Mouse (Mus musculus): ENCODE results near the gene 3110082I17Rik.

3110082I17Rik gene

GRCm38 (mm10) chr5:139331742-139332141 lies 128.6 kb downstream of the 3110082I17Rik start:
- in situ Hi-C loops (cut with MboI, MseI), result loop anchor here (10.0 kb wide), 1 partner anchor 457 kb away; no protein-coding TSS in a partner anchor

- in situ Hi-C loops (cut with MboI, MseI), result loop anchor here (10.0 kb wide), 1 partner anchor 456 kb away; no protein-coding TSS in a partner anchor
Measured at GRCm38 (mm10) chr5:139330766-139331165, 129.6 kb downstream of the 3110082I17Rik start.

GRCm38 (mm10) chr5:139327634-139328020 lies 132.7 kb downstream of the 3110082I17Rik start:
- in situ Hi-C loops (cut with MboI, MseI), result no loop called here

GRCm38 (mm10) chr5:139326986-139327633 lies 133.2 kb downstream of the 3110082I17Rik start:
- in situ Hi-C loops (cut with MboI, MseI), result no loop called here

GRCm38 (mm10) chr5:139326111-139326696 lies 134.1 kb downstream of the 3110082I17Rik start:
- in situ Hi-C loops (cut with MboI, MseI), result no loop called here

GRCm38 (mm10) chr5:139325395-139325966 lies 134.8 kb downstream of the 3110082I17Rik start, which contains the start of gene Adap1:
Gene Adap1, minus strand, starts transcription at chr5:139325622.
- in situ Hi-C loops (cut with MboI, MseI), result no loop called here

- in situ Hi-C loops (cut with MboI, MseI), result no loop called here
Measured at GRCm38 (mm10) chr5:139324691-139325394, 135.5 kb downstream of the 3110082I17Rik start.

GRCm38 (mm10) chr5:139324045-139324491 lies 136.3 kb downstream of the 3110082I17Rik start:
- in situ Hi-C loops (cut with MboI, MseI), result no loop called here

- in situ Hi-C loops (cut with MboI, MseI), result no loop called here
Measured at GRCm38 (mm10) chr5:139323260-139323924, 136.9 kb downstream of the 3110082I17Rik start.

GRCm38 (mm10) chr5:139321331-139321730 lies 139.0 kb downstream of the 3110082I17Rik start:
- in situ Hi-C loops (cut with MboI, MseI), result no loop called here

GRCm38 (mm10) chr5:139320424-139320823 lies 139.9 kb downstream of the 3110082I17Rik start:
- in situ Hi-C loops (cut with MboI, MseI), result no loop called here

GRCm38 (mm10) chr5:139317751-139318504 lies 142.4 kb downstream of the 3110082I17Rik start:
- in situ Hi-C loops (cut with MboI, MseI), result loop anchor here (5.0 kb wide), 1 partner anchor 36 kb away; no protein-coding TSS in a partner anchor

- in situ Hi-C loops (cut with MboI, MseI), result loop anchor here (5.0 kb wide), 1 partner anchor 35 kb away; no protein-coding TSS in a partner anchor
Measured at GRCm38 (mm10) chr5:139316982-139317675, 143.2 kb downstream of the 3110082I17Rik start.

- in situ Hi-C loops (cut with MboI, MseI), result loop anchor here (5.0 kb wide), 1 partner anchor 33 kb away; no protein-coding TSS in a partner anchor
Measured at GRCm38 (mm10) chr5:139314941-139315642, 145.2 kb downstream of the 3110082I17Rik start.

- in situ Hi-C loops (cut with MboI, MseI), result no loop called here
Measured at GRCm38 (mm10) chr5:139313536-139313935, 146.8 kb downstream of the 3110082I17Rik start.

- in situ Hi-C loops (cut with MboI, MseI), result no loop called here
Measured at GRCm38 (mm10) chr5:139311822-139312221, 148.5 kb downstream of the 3110082I17Rik start.

GRCm38 (mm10) chr5:139310477-139310876 lies 149.8 kb downstream of the 3110082I17Rik start:
- in situ Hi-C loops (cut with MboI, MseI), result no loop called here

- in situ Hi-C loops (cut with MboI, MseI), result no loop called here
Measured at GRCm38 (mm10) chr5:139309946-139310345, 150.4 kb downstream of the 3110082I17Rik start.

Data from T-helper 1 cell (primary cell).